Mouse (Mus musculus) liver, postnatal 0 days (tissue): Measurements from ENCODE around the gene Tedc1.

Source experiments
- CTCF ChIP-seq: sonication (generic); IDR thresholded peaks from 2 replicates; pipeline ENCODE4 v1.5.1; 2016; ENCODE audit warnings: antibody characterized with exemption, low read depth
- EP300 ChIP-seq: IDR thresholded peaks from 2 replicates; pipeline ENCODE4 v1.6.1; 2016; ENCODE audit warnings: antibody characterized with exemption, low read depth, mild to moderate bottlenecking

GRCm38 (mm10) chr12:113202008-113202407, 45.8 kb downstream of the Tedc1 start:
- TF ChIP-seq CTCF (no peak), EP300 (no peak)
